29 mouse cellular contexts compared by ENCODE assay signal in genomic region chr1:50981151-50981828, GRCm38 (mm10).
DNase-seq lines count a peak whose midpoint lies in the region; ATAC-seq and TF ChIP-seq lines count a peak whose summit lies in the region.
"Had no signal": no experiment of that assay in that cellular context is flagged by ENCODE, and none has a peak within 500 bp of the region (broad histone marks: within the 10 kb centered on the region; RNA-seq: fewer than 3 reads in every experiment).

No protein-coding gene starts in this region.

- H3K36me3 ChIP-seq in intestine, postnatal 0 days (ENCODE audit: control insufficient read depth, insufficient read depth), result no peaks in the 10 kb centered on the region
- H3K36me3 ChIP-seq: embryonic facial prominence, embryonic 10.5 days; forebrain, embryonic 15.5 days; heart, embryonic 15.5 days; limb, embryonic 10.5 days; liver, embryonic 15.5 days; neural tube, embryonic 13.5 days; stomach, embryonic 15.5 days had no signal

- DNase-seq in frontal cortex, postnatal 25 days (ENCODE audit: low spot score in 2 of 2), result no peak
- no peak for DNase-seq in left cerebral cortex, adult 2 months (ENCODE audit: extremely low spot score in 1 of 2, low spot score in 2 of 2)
- DNase-seq in left cerebral cortex, adult 8-10 months (ENCODE audit: low spot score in 2 of 2), result no peak
- peak; percentile 10 for DNase-seq in retina, postnatal 1 day
- no peak for DNase-seq in retina, embryonic 14.5 days (ENCODE audit: low spot score)
- DNase-seq in telencephalon, adult 2 months (ENCODE audit: low read depth, low spot score), result peak; percentile 47
- DNase-seq: adrenal gland, postnatal 14 days; cerebellum, adult 9-11 months; gastrocnemius, postnatal 25 days; heart, adult 2 months; heart, postnatal 36 days; kidney, adult 2 months; kidney, postnatal 25 days; liver; right cerebral cortex, postnatal 4 days; thymus, adult 18-20 months; thymus, postnatal 36 days had no signal

- H3K27ac ChIP-seq in left cerebral cortex, adult 2 months, result peak overlapping the region; percentile 62
- no peak overlapping the region for H3K27ac ChIP-seq in intestine, postnatal 0 days (ENCODE audit: low read depth, low read length)
- H3K27ac ChIP-seq: embryonic facial prominence, embryonic 10.5 days; forebrain, embryonic 15.5 days; heart, adult 2 months; heart, embryonic 15.5 days; limb, embryonic 10.5 days; liver, embryonic 15.5 days; neural tube, embryonic 13.5 days; stomach, embryonic 15.5 days had no signal

- TF ChIP-seq CTCF in left cerebral cortex, adult 2 months (IDR thresholded peaks at IDR 0.05), result no peak
- TF ChIP-seq CTCF in intestine, postnatal 0 days (IDR thresholded peaks at IDR 0.05; ENCODE audit: low read depth), result no peak

- H3K4me1 ChIP-seq in intestine, postnatal 0 days (replicated peaks; ENCODE audit: control insufficient read depth, insufficient read depth, low read length), result no peaks in the 10 kb centered on the region
- H3K4me1 ChIP-seq: embryonic facial prominence, embryonic 10.5 days; forebrain, embryonic 15.5 days; heart, embryonic 15.5 days; limb, embryonic 10.5 days; liver, embryonic 15.5 days; neural tube, embryonic 13.5 days; stomach, embryonic 15.5 days had no signal

- H3K4me2 ChIP-seq in intestine, postnatal 0 days (replicated peaks; ENCODE audit: low read depth), result no peak overlapping the region
- H3K4me2 ChIP-seq: forebrain, embryonic 15.5 days; heart, embryonic 15.5 days; liver, embryonic 15.5 days; neural tube, embryonic 13.5 days; stomach, embryonic 15.5 days had no signal

- H3K9me3 ChIP-seq in intestine, postnatal 0 days (ENCODE audit: control insufficient read depth), result no peaks in the 10 kb centered on the region
- H3K9me3 ChIP-seq: embryonic facial prominence, embryonic 10.5 days; forebrain, embryonic 15.5 days; heart, embryonic 15.5 days; limb, embryonic 10.5 days; liver, embryonic 15.5 days; neural tube, embryonic 13.5 days; stomach, embryonic 15.5 days had no signal

- H3K4me3 ChIP-seq in left cerebral cortex, adult 2 months, result no peak overlapping the region
- H3K4me3 ChIP-seq in intestine, postnatal 0 days (ENCODE audit: low read depth, low read length), result no peak overlapping the region
- H3K4me3 ChIP-seq: embryonic facial prominence, embryonic 10.5 days; forebrain, embryonic 15.5 days; heart, adult 2 months; heart, embryonic 15.5 days; limb, embryonic 10.5 days; liver, embryonic 15.5 days; myocyte; neural tube, embryonic 13.5 days; stomach, embryonic 15.5 days had no signal

- no peaks in the 10 kb centered on the region for H3K27me3 ChIP-seq in intestine, postnatal 0 days (replicated peaks; ENCODE audit: control insufficient read depth, insufficient read depth, low read length)
- H3K27me3 ChIP-seq: forebrain, embryonic 15.5 days; heart, embryonic 15.5 days; liver, embryonic 15.5 days; neural tube, embryonic 13.5 days; stomach, embryonic 15.5 days had no signal

- intact Hi-C loops in left cerebral cortex, adult 2 months (cut with DNase I), result loop anchor here (2.0 to 5.0 kb wide), 6 partner anchors 86 to 351 kb away; no protein-coding TSS in a partner anchor

- H3K9ac ChIP-seq in intestine, postnatal 0 days (ENCODE audit: low read depth, low read length), result no peak overlapping the region
- H3K9ac ChIP-seq: forebrain, embryonic 15.5 days; heart, embryonic 15.5 days; liver, embryonic 15.5 days; neural tube, embryonic 13.5 days; stomach, embryonic 15.5 days had no signal

- WGBS in intestine, postnatal 0 days, result 68% methylated on average over 7 of the region's 7 CpGs

- ATAC-seq in frontal cortex, adult (ENCODE audit: low TSS enrichment), result peak; percentile 38
- ATAC-seq in intestine, postnatal 0 days, result no peak
- ATAC-seq: forebrain, embryonic 15.5 days; inflammation-experienced regulatory T-cells, adult 6 months; midbrain, embryonic 16.5 days had no signal

Comparison
In these comparisons a context has a peak if more than half of its experiments do, and no peak if none do; other contexts are left out.
1. DNase-seq: peak in retina, postnatal 1 day (single experiment) and telencephalon, adult 2 months (single experiment); none in frontal cortex, postnatal 25 days (0 of 2), left cerebral cortex, adult 2 months (0 of 2), left cerebral cortex, adult 8-10 months (0 of 2) and retina, embryonic 14.5 days (single experiment).